Mouse (Mus musculus) monocyte, adult 5-6 weeks (primary cell): ENCODE measurements around the gene Ccdc189. TPM values are rescaled to one million over a fixed set of nuclear protein-coding genes. Genes with fewer than 3 reads are reported as not detected.

ENCODE experiments used
- ATAC-seq: fragments of 153-309, 156-312 bp; replicated peaks from 2 replicates; pipeline ENCODE4 v1.8.0; 2017; ENCODE audit warnings: mild to moderate bottlenecking; ENCODE audit not compliant: low TSS enrichment, insufficient number of reproducible peaks, severe bottlenecking, poor library complexity, low FRiP score
- total RNA-seq: library from RNA; stranded (forward); fragments of 200-1000, 200-491, 200-594 nt; gene quantifications from 3 replicates; pipeline ENCODE4 v1.2.3, GENCODE M21; 2017

Ccdc189 gene
- total RNA-seq, 1 experiment from 2014 or later, result 2.8 TPM

GRCm38 (mm10) chr7:127601735-127602134 lies 13.3 kb upstream of the Ccdc189 start:
- ATAC-seq, result no peak

- no peak for ATAC-seq
Measured at GRCm38 (mm10) chr7:127600612-127601011, 12.2 kb upstream of the Ccdc189 start.

GRCm38 (mm10) chr7:127596747-127597146 lies 8.4 kb upstream of the Ccdc189 start:
- ATAC-seq, result no peak

GRCm38 (mm10) chr7:127592575-127592974 lies 4.2 kb upstream of the Ccdc189 start:
- no peak for ATAC-seq

GRCm38 (mm10) chr7:127591108-127591507 lies 2.7 kb upstream of the Ccdc189 start:
- no peak for ATAC-seq

- no peak for ATAC-seq
Measured at GRCm38 (mm10) chr7:127589637-127590036, 1.2 kb upstream of the Ccdc189 start.

GRCm38 (mm10) chr7:127588901-127589300 lies 506 bp upstream of the Ccdc189 start:
- ATAC-seq, result no peak

GRCm38 (mm10) chr7:127587196-127587595 lies 1.2 kb downstream of the Ccdc189 start:
- ATAC-seq, result no peak

GRCm38 (mm10) chr7:127586149-127586548 lies 2.2 kb downstream of the Ccdc189 start:
- no peak for ATAC-seq

GRCm38 (mm10) chr7:127585031-127585430 lies 3.4 kb downstream of the Ccdc189 start:
- ATAC-seq, result 0 out of 2 replicates have a peak, but pooled peaks have one; percentile 2

GRCm38 (mm10) chr7:127583260-127583659 lies 5.1 kb downstream of the Ccdc189 start:
- no peak for ATAC-seq

GRCm38 (mm10) chr7:127574115-127574514 lies 14.3 kb downstream of the Ccdc189 start:
- no peak for ATAC-seq

- no peak for ATAC-seq
Measured at GRCm38 (mm10) chr7:127573503-127574008, 14.8 kb downstream of the Ccdc189 start.

- ATAC-seq, result peak; percentile 97
Measured at GRCm38 (mm10) chr7:127572895-127573471, 15.4 kb downstream of the Ccdc189 start, which contains the start of gene Phkg2. Gene Phkg2, plus strand, starts transcription at chr7:127573340.

- no peak for ATAC-seq
Measured at GRCm38 (mm10) chr7:127564381-127565150, 23.8 kb downstream of the Ccdc189 start.

GRCm38 (mm10) chr7:127561340-127561858 lies 27.0 kb downstream of the Ccdc189 start, which contains the start of gene Tmem265:
Gene Tmem265, plus strand, starts transcription at chr7:127561390.
- ATAC-seq, result no peak

GRCm38 (mm10) chr7:127560580-127560979 lies 27.8 kb downstream of the Ccdc189 start:
- ATAC-seq, result no peak

- no peak for ATAC-seq
Measured at GRCm38 (mm10) chr7:127551558-127551957, 36.8 kb downstream of the Ccdc189 start.

GRCm38 (mm10) chr7:127549116-127549835 lies 39.1 kb downstream of the Ccdc189 start:
- no peak for ATAC-seq
